Mouse (Mus musculus): ENCODE measurements around the gene Sin3b. TPM values are rescaled to one million over a fixed set of nuclear protein-coding genes. Genes with fewer than 3 reads are reported as not detected.

Sin3b gene
- total and polyA plus RNA-seq, 2 experiments, result 47.9 to 86.9 TPM

DNA sequence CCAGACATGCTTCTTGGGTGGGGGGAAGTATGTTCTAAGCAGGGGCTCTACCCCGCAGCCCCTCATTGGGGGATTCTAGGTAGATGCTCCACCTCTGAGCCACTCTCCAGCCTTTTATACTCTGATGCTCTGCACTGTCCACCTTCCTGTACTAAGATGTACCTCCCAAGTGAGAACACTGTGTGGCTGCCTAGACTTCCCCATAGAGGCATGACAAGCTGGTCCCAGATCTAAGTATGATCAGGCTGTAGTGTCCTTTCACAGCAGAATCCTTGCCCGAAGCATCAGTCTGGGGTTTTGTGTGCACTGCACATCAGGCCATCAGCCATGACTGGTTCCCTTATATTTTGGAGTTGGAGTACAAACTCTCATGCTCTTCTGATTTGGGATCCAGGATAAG, 32.9 kb downstream of the Sin3b start:
- TF ChIP-seq CTCF (IDR thresholded peaks at IDR 0.05; ENCODE audit: low read depth, low read length) (no peak), POLR2A (IDR thresholded peaks at IDR 0.05; ENCODE audit: extremely low read depth, insufficient read depth, low read length) (no peak)

DNA sequence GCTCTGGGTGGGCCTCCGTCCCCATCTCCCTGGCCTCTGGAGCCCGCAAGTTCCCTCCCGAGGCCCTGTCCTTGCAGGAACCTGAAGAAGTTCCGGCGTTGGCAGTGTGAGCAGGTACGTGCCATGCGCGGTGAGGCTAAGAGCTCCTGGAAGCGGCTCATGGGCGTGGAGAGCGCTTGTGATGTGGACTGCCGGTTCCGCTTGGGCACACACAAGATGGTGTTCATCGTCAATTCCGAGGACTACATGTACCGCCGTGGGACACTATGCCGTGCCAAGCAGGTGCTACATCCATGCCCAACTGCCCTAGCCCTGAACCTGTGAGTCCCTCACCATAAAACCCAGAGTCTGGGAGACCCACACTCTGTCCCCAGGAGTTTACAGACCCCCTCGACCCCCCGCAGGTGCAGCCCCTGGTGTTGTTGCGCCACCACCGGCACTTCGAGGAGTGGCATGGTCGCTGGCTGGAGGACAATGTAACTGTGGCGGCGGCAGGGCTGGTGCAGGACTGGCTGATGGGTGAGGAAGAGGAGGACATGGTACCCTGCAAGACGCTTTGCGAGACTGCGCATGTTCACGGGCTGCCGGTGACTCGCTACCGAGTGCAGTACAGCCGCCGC, 33.8 kb downstream of the Sin3b start:
- 98% methylated on average over 35 of the region's 35 CpGs for WGBS
- H3K36me3 ChIP-seq (ENCODE audit: control insufficient read depth, insufficient read depth, low read length), result peaks cover 25% of the 10 kb centered on the region; the same call in 1 of the 2 replicates
- H3K27me3 ChIP-seq (ENCODE audit: control insufficient read depth, insufficient read depth, low read length), result no peaks in the 10 kb centered on the region
- no peak overlapping the region for H3K27ac ChIP-seq (replicated peaks; ENCODE audit: insufficient read depth, low read depth, low read length)
- no peak overlapping the region for H3K4me3 ChIP-seq (ENCODE audit: insufficient read depth, low read depth, low read length)
- H3K9ac ChIP-seq (ENCODE audit: low read depth, low read length), result no peak overlapping the region
- H3K79me2 ChIP-seq (ENCODE audit: control insufficient read depth, insufficient read depth, low read length), result no peaks in the 10 kb centered on the region
- H3K4me1 ChIP-seq (ENCODE audit: control insufficient read depth, insufficient read depth, low read length), result no peaks in the 10 kb centered on the region
- TF ChIP-seq POLR2A (IDR thresholded peaks at IDR 0.05; ENCODE audit: extremely low read depth, insufficient read depth, low read length) (no peak), CTCF (IDR thresholded peaks at IDR 0.05; ENCODE audit: low read depth, low read length) (no peak)
- DNase-seq (ENCODE audit: extremely low read depth, low read depth, low spot score), result no peak

More for the DNA sequence above, 32.9 kb downstream of the Sin3b start:
- H3K27ac ChIP-seq (replicated peaks; ENCODE audit: insufficient read depth, low read depth, low read length), result no peak overlapping the region
- no peaks in the 10 kb centered on the region for H3K79me2 ChIP-seq (ENCODE audit: control insufficient read depth, insufficient read depth, low read length)
- H3K36me3 ChIP-seq (ENCODE audit: control insufficient read depth, insufficient read depth, low read length), result peaks cover 26% of the 10 kb centered on the region; the same call in 1 of the 2 replicates
- H3K27me3 ChIP-seq (ENCODE audit: control insufficient read depth, insufficient read depth, low read length), result no peaks in the 10 kb centered on the region
- 100% methylated on average over 2 of the region's 2 CpGs for WGBS
- H3K9ac ChIP-seq (ENCODE audit: low read depth, low read length), result no peak overlapping the region
- no peak overlapping the region for H3K4me3 ChIP-seq (ENCODE audit: insufficient read depth, low read depth, low read length)
- no peaks in the 10 kb centered on the region for H3K4me1 ChIP-seq (ENCODE audit: control insufficient read depth, insufficient read depth, low read length)
- no peak for DNase-seq (ENCODE audit: extremely low read depth, low read depth, low spot score)

DNA sequence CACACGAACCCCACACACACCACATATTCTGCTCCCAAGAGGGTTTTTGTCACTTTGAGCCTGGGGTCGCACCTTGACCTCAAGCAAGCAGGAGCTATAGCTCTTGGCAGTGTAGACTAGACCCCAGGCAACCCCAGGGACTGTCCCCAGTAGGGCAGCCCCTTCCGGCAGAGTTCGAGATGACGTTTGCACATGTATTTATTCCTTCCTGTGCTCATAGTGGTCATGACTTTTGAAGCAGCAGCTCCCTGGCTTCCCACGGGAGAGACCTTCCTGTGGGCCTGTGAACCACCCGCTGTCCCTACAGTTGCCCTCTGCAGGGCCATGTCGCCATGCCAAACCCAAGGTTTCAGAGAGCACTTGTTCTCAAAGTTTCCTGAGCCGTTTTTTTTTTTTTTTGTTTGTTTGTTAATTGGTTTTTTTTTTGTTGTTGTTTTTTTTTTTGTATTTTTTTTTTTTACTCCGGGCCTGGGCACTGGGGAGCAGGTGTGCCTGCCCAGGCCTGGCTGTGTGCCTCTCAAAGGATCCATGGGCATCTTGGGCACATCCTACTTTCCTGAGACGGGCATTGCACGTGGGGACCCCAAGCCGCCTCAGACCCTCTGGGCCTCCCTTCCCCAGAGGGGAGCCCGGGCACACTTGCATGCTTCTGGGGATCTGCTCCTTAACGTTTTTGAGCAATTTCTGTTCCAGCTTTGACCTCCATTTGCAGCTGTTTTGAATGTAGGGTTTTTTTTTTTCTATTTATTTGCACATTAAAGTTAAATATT, 34.5 kb downstream of the Sin3b start:
- TF ChIP-seq POLR2A (IDR thresholded peaks at IDR 0.05; ENCODE audit: extremely low read depth, insufficient read depth, low read length) (no peak), CTCF (IDR thresholded peaks at IDR 0.05; ENCODE audit: low read depth, low read length) (no peak)
- 93% methylated on average over 15 of the region's 15 CpGs for WGBS
- H3K9ac ChIP-seq (ENCODE audit: low read depth, low read length), result no peak overlapping the region
- no peaks in the 10 kb centered on the region for H3K4me1 ChIP-seq (ENCODE audit: control insufficient read depth, insufficient read depth, low read length)
- H3K4me3 ChIP-seq (ENCODE audit: insufficient read depth, low read depth, low read length), result no peak overlapping the region
- peaks cover 24% of the 10 kb centered on the region; the same call in 1 of the 2 replicates for H3K36me3 ChIP-seq (ENCODE audit: control insufficient read depth, insufficient read depth, low read length)
- DNase-seq (ENCODE audit: extremely low read depth, low read depth, low spot score), result no peak
- no peak overlapping the region for H3K27ac ChIP-seq (replicated peaks; ENCODE audit: insufficient read depth, low read depth, low read length)
- no peaks in the 10 kb centered on the region for H3K27me3 ChIP-seq (ENCODE audit: control insufficient read depth, insufficient read depth, low read length)
- no peaks in the 10 kb centered on the region for H3K79me2 ChIP-seq (ENCODE audit: control insufficient read depth, insufficient read depth, low read length)

- Histone ChIP-seq H3K79me2 (ENCODE audit: control insufficient read depth, insufficient read depth, low read length) (no peaks in the 10 kb centered on the region), H3K36me3 (ENCODE audit: control insufficient read depth, insufficient read depth, low read length) (peaks cover 18% of the 10 kb centered on the region; the same call in 1 of the 2 replicates), H3K9ac (ENCODE audit: low read depth, low read length) (no peak overlapping the region), H3K27ac (replicated peaks; ENCODE audit: insufficient read depth, low read depth, low read length) (no peak overlapping the region), H3K4me1 (ENCODE audit: control insufficient read depth, insufficient read depth, low read length) (no peaks in the 10 kb centered on the region), H3K4me3 (ENCODE audit: insufficient read depth, low read depth, low read length) (no peak overlapping the region), H3K27me3 (ENCODE audit: control insufficient read depth, insufficient read depth, low read length) (no peaks in the 10 kb centered on the region)
- TF ChIP-seq CTCF (IDR thresholded peaks at IDR 0.05; ENCODE audit: low read depth, low read length), result no peak
- no peak for TF ChIP-seq POLR2A (IDR thresholded peaks at IDR 0.05; ENCODE audit: extremely low read depth, insufficient read depth, low read length)
- DNase-seq (ENCODE audit: extremely low read depth, low read depth, low spot score), result no peak
Observed at GRCm38 (mm10) chr8:72758310-72758709, 35.2 kb downstream of the Sin3b start.

- 92% methylated on average over 3 of the region's 3 CpGs for WGBS
- Histone ChIP-seq H3K9ac (ENCODE audit: low read depth, low read length) (no peak overlapping the region), H3K79me2 (ENCODE audit: control insufficient read depth, insufficient read depth, low read length) (no peaks in the 10 kb centered on the region), H3K4me1 (ENCODE audit: control insufficient read depth, insufficient read depth, low read length) (no peaks in the 10 kb centered on the region), H3K4me3 (ENCODE audit: insufficient read depth, low read depth, low read length) (no peak overlapping the region), H3K27ac (replicated peaks; ENCODE audit: insufficient read depth, low read depth, low read length) (no peak overlapping the region), H3K36me3 (ENCODE audit: control insufficient read depth, insufficient read depth, low read length) (peaks cover 15% of the 10 kb centered on the region; the same call in 1 of the 2 replicates), H3K27me3 (ENCODE audit: control insufficient read depth, insufficient read depth, low read length) (no peaks in the 10 kb centered on the region)
- TF ChIP-seq POLR2A (IDR thresholded peaks at IDR 0.05; ENCODE audit: extremely low read depth, insufficient read depth, low read length), result no peak
- TF ChIP-seq CTCF (IDR thresholded peaks at IDR 0.05; ENCODE audit: low read depth, low read length), result no peak
- DNase-seq (ENCODE audit: extremely low read depth, low read depth, low spot score), result no peak
Observed at GRCm38 (mm10) chr8:72760216-72760615, 37.1 kb downstream of the Sin3b start.
